Mouse (Mus musculus) CD8-positive naive resting alpha-beta T cell, adult 57 days (primary cell): ENCODE measurements around the gene Sec22c. TPM values are rescaled to one million over a fixed set of nuclear protein-coding genes. Genes with fewer than 3 reads are reported as not detected.

ENCODE experiments used
- total RNA-seq: library from RNA; stranded (reverse); gene quantifications from one replicate; pipeline ENCODE4 v1.2.4, GENCODE M21; 2023

Sec22c gene
- 35.3 TPM for total RNA-seq

GRCm38 (mm10) chr9:121704646-121705625, at the start of gene Sec22c:
Gene Sec22c (minus strand): TSS chr9:121705490.

GRCm38 (mm10) chr9:121718792-121719318, 13.6 kb upstream of the Sec22c start, which contains the start of gene Nktr:
Gene Nktr (plus strand): TSS chr9:121719169.

GRCm38 (mm10) chr9:121709898-121710583, 4.8 kb upstream of the Sec22c start, which contains the start of gene Ss18l2:
Gene Ss18l2 (plus strand): TSS chr9:121710329.

DNA sequence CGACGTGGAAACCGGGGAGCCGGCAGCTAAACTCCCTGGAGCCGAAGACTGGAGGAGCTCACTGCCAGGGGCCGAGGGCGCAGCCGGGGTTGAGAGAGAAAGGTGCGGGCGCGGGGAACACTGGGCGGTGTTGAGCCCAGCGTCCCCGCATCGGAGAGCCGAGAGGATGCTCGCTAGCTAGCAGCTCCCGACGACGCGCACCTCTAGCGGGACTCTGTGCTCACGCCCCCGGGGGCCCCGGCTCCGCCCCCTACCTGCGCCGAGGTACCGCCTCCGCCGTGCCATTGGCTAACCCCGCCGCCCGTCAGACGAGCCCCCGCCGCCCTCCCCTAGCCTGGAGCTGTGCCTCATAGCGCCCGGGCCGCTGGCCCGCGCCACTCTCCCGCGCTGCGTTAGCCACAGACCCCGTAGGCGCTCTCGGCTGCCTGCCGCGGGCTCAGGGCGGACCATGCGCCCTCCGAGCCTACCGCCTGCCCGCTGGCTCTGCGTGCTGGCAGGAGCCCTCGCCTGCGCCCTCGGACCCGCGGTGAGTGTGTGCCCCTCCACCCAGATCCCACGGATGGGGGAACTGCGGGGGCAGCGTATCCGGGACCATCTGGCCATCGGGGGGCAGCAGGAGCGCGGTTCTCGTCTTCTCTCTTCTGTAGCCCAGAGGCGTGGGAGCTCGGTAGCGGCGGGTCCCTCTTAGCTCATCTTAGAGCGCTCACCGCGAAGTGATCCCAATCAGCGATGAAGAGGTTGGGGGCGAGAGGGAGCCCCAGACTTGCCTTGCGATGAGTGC, 62.7 kb downstream of the Sec22c start, which contains the start of gene Vipr1:
Vipr1 (plus strand) TSS at position 316 of the 781 bp plus-strand sequence.

DNA sequence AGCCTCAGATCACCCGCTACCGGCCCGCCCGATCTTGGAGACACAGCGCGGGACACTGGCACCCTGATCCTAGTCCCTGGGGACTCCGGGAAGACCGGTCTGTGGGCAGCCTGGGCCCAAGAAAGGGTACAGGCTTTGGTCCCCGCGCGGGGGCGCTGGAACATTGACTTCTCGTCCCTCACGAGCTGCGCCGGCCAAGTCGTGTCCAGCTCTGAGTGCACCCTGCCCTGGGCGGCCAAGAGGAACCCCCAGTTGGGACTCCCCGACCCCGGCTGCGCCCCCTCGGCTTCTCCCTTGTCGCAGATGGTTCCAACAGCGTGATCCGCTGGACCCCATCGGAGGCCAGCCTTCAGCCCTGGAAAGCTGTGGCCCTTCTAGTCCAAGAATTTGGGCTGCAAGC, 63.3 kb downstream of the Sec22c start, which contains the start of gene Lyzl4:
Lyzl4 (minus strand) TSS at position 96 of the 400 bp plus-strand sequence.

Other genes with a start within 250 kb of the Sec22c start
- not detected for gene Cck, start 209.8 kb downstream of the Sec22c start, total RNA-seq
- not detected for gene Lyzl4, start 63.4 kb downstream of the Sec22c start, total RNA-seq
- gene Vipr1, start 62.8 kb downstream of the Sec22c start, total RNA-seq: 75.8 TPM
- gene Ss18l2, start 4.8 kb upstream of the Sec22c start, total RNA-seq: 16.7 TPM
- 218 TPM for gene Nktr, start 13.7 kb upstream of the Sec22c start, total RNA-seq
- gene Zfp651, start 53.8 kb upstream of the Sec22c start, total RNA-seq: 0.95 TPM
- not detected for gene Klhl40, start 72.1 kb upstream of the Sec22c start, total RNA-seq
- gene Hhatl, start 87.0 kb upstream of the Sec22c start, total RNA-seq: not detected
- gene Ccdc13, start 134.0 kb upstream of the Sec22c start, total RNA-seq: not detected
- 20.5 TPM for gene Higd1a, start 152.9 kb upstream of the Sec22c start, total RNA-seq
- gene Ackr2, start 192.9 kb upstream of the Sec22c start, total RNA-seq: 3.9 TPM
- not detected for gene Cyp8b1, start 210.8 kb upstream of the Sec22c start, total RNA-seq
- gene Fam198a, start 245.5 kb upstream of the Sec22c start, total RNA-seq: 0.18 TPM